Mouse (Mus musculus) T-helper 2 cell (primary cell): ENCODE measurements at regions not wholly inside any gene's neighbourhood (a gene's known extent, or its start where the extent isn't known, plus 50 kb on each side); places are given as distances from the start of the nearest gene placed in this dataset.
"Not testable (repeated sequence)": the region's sequence is repeated elsewhere in the genome, so short reads cannot be mapped to it uniquely, and the experiment has no call there.

Source experiments
- in situ Hi-C: fragments of 300-600 bp; cut with MboI, MseI; formaldehyde crosslinking; loops from one replicate; pipeline ENCODE4 v1.15.1; 2025; ENCODE audit warnings: high pct_unique_total_duplicates

GRCm38 (mm10) chr9:9368731-9369130 lies 129.8 kb upstream of the Arhgap42 start:
- in situ Hi-C loops: loop anchor here (25.0 kb wide), 1 partner anchor 1381 kb away; no protein-coding TSS in a partner anchor

- in situ Hi-C loops: no loop called here
These were observed 103.7 kb upstream of the Arhgap42 start for GRCm38 (mm10) chr9:9342456-9343185.

DNA sequence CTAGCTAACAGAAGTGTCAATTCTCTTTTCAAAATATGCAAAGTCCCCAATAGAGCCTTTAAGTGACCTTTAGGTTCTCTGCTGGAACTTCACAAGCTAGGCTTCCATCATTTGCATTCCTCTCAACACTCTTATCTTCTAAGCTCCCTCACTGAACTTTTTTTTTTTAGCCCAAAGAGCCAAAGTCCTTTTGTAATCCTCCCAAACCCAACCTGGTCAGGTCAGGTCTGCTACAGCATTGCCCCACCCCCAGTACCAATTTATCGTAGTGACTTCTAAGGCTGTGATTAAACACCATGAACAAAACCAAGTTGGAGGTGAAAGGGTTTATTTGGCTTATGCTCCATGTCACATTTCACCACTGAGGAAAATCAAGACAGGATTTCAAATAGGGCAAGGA lies 79.7 kb upstream of the Arhgap42 start:
- in situ Hi-C loops: no loop called here

DNA sequence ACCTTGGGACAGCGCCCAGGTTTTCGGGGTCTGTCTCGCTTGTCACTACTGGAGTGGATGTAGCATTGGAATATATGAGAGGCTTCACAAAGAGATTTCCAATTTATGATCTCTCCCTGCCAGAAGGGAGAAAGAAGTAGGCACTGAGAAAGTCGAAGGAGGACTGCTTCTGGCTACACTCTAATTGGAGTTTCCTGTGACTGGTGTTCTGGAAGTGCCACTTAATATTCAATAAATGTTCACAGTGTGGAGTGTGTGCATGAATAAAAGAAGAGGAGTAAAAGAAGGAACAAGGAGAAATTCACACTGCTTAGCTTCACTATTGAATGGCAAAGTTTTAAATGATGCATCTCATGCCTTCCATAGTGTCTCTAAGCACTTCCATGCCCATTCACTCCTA lies 77.1 kb upstream of the Arhgap42 start:
- in situ Hi-C loops: no loop called here

DNA sequence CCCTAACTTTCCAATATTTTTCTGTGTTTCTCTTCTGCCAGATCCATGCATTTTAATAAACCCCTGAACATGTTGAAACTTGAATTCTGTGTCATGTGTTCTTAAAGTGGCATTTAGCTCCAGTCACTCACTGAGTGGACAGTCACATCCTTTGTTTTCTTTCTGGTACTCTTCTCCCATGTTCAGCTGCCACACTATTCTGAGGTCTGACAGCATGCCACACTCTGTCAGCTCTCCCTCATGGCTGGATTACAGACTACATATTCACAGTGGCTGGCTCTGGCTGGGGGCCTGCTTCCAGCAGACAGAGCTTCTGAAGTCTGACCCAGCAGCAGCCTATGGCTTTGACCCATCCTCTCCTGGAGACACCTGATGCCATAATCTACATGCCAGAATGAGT lies 73.4 kb upstream of the Arhgap42 start:
- in situ Hi-C loops: no loop called here

DNA sequence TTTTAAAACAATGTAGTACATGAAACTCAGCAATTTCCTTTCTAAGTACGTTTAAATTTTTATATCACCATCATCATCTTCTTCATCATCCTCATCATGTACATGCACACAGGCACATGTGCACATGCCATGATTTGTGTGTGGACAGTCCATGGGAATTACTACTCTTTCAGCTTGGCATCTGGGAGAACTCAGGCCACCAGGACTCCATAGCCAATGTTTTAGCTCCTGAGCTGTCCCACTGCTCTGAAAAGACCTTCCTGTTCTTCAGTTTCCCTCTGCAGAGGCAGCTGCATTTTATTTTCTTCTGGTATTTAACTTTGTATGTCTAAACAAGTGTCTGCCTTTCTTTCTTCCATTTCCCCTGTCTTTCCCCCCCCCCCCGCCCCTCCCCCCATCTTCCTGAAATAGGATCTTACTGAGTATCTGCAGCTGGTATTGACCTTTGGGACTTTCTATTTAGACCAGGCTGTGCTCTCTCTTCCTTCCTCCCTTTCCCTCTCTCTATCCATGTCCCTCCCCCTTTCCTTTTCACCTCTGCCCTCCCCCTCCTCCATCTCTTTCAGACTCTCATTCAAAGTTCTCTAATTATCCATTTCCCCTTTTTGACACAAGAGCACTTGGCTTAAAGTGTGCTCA lies 72.8 kb upstream of the Arhgap42 start:
- in situ Hi-C loops: no loop called here

- in situ Hi-C loops: not testable (repeated sequence)
These were observed 72.2 kb upstream of the Arhgap42 start for GRCm38 (mm10) chr9:9311040-9311583.

GRCm38 (mm10) chr9:9290767-9291166 lies 51.9 kb upstream of the Arhgap42 start:
- in situ Hi-C loops: no loop called here

- in situ Hi-C loops: no loop called here
These were observed 50.7 kb upstream of the Arhgap42 start for GRCm38 (mm10) chr9:9289570-9289969.
